Mouse (Mus musculus): ENCODE data around the gene Cog5. TPM values are rescaled to one million over a fixed set of nuclear protein-coding genes. Genes with fewer than 3 reads are reported as not detected.

Gene Cog5
- total and polyA plus RNA-seq, 2 experiments from 2014 or later = 18.4 to 46.9 TPM

DNA sequence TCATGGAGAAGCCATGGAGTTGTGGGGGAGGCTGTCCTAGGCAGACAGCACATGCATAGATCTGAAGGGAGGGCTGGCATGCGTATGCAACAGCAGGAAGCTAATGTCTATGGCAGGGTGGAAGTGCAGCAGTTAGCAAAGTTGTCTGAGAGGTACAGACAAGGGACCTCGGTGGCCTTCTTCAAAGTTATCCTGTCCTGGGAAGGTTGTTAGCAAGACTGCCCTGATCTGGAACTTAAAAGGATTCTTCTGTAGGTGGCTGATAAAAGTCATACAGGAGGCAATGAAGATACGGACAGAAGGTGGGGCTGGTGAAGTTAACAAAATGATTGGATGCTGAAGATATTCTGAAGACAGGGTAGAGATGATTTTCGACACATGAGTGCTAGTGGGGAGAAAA is 311.7 kb downstream of the Cog5 start:
- no peak overlapping the region for H3K4me3 ChIP-seq (ENCODE audit: low read length)
- DNase-seq (ENCODE audit: low spot score) = no peak
- no peaks in the 10 kb centered on the region for H3K4me1 ChIP-seq (ENCODE audit: insufficient read depth, low read length)
- H3K36me3 ChIP-seq (ENCODE audit: insufficient read depth, low read length) = no peaks in the 10 kb centered on the region
- no peak overlapping the region for H3K4me2 ChIP-seq (ENCODE audit: low read depth, low read length)
- H3K27me3 ChIP-seq (ENCODE audit: insufficient read depth, low read length) = no peaks in the 10 kb centered on the region
- no peak for TF ChIP-seq CTCF (IDR thresholded peaks at IDR 0.05; ENCODE audit: low read depth)
- H3K9ac ChIP-seq (replicated peaks; ENCODE audit: low read length) = no peak overlapping the region
- 90% methylated on average over 4 of the region's 4 CpGs for WGBS
- ATAC-seq = no peak
- H3K27ac ChIP-seq = no peak overlapping the region
- H3K9me3 ChIP-seq (ENCODE audit: low read length) = no peaks in the 10 kb centered on the region

DNA sequence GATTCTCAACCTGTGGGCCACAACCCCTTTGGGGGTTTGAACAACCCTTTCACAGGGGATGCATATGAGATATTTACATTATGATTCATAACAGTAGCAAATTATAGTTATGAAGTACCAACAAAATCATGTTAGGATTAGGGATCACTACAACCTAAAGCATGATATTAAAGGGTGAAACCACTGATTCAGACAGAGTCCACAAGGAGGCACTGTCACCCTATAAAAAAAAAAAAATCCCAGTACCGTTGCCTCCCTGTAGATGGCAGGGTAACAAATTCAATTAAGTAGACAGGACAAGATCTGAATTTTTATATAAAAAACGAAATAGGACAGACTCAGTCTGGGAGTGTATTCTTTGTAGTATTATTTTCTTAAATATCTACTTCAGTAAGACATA is 312.9 kb downstream of the Cog5 start:
- no peaks in the 10 kb centered on the region for H3K4me1 ChIP-seq (ENCODE audit: insufficient read depth, low read length)
- no peaks in the 10 kb centered on the region; the same call in 1 of the 2 replicates for H3K36me3 ChIP-seq (ENCODE audit: insufficient read depth, low read length)
- no peak overlapping the region for H3K9ac ChIP-seq (replicated peaks; ENCODE audit: low read length)
- no peak overlapping the region for H3K4me3 ChIP-seq (ENCODE audit: low read length)
- ATAC-seq = peak; percentile 46; the same call in 1 of the 2 replicates
- no peaks in the 10 kb centered on the region for H3K9me3 ChIP-seq (ENCODE audit: low read length)
- no peak overlapping the region for H3K4me2 ChIP-seq (ENCODE audit: low read depth, low read length)
- 1% methylated on average over 2 of the region's 2 CpGs for WGBS
- peak; percentile 93 for TF ChIP-seq CTCF (IDR thresholded peaks at IDR 0.05; ENCODE audit: low read depth)
- DNase-seq (ENCODE audit: low spot score) = peak; percentile 78
- no peaks in the 10 kb centered on the region for H3K27me3 ChIP-seq (ENCODE audit: insufficient read depth, low read length)
- no peak overlapping the region for H3K27ac ChIP-seq

DNA sequence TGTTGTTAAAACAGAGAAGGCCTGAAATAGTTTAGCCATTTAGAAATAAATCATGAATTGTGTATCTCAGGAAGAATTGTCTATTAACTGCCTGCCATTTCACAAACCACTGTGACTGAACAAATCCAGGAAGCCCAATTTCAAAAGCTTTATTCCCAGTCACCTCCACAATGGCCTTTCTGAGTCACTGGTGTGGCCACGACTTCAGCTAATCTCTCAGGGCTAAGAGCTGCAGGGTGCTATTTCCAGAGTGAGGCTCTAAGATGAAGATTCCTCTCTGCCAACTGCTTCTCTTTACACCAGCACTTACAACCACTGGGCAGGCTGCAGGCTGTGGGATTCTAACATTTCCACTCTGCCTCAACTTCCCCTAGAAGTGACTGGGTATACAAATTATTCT is 314.4 kb downstream of the Cog5 start:
- Histone ChIP-seq H3K27ac (no peak overlapping the region), H3K9ac (replicated peaks; ENCODE audit: low read length) (no peak overlapping the region), H3K36me3 (ENCODE audit: insufficient read depth, low read length) (no peaks in the 10 kb centered on the region; the same call in 1 of the 2 replicates), H3K4me1 (ENCODE audit: insufficient read depth, low read length) (no peaks in the 10 kb centered on the region), H3K27me3 (ENCODE audit: insufficient read depth, low read length) (no peaks in the 10 kb centered on the region), H3K4me3 (ENCODE audit: low read length) (no peak overlapping the region), H3K9me3 (ENCODE audit: low read length) (no peaks in the 10 kb centered on the region), H3K4me2 (ENCODE audit: low read depth, low read length) (no peak overlapping the region)
- DNase-seq (ENCODE audit: low spot score) (no peak), ATAC-seq (no peak)
- WGBS = 23% methylated on average over 1 of the region's 1 CpGs
- TF ChIP-seq CTCF (IDR thresholded peaks at IDR 0.05; ENCODE audit: low read depth) = no peak

DNA sequence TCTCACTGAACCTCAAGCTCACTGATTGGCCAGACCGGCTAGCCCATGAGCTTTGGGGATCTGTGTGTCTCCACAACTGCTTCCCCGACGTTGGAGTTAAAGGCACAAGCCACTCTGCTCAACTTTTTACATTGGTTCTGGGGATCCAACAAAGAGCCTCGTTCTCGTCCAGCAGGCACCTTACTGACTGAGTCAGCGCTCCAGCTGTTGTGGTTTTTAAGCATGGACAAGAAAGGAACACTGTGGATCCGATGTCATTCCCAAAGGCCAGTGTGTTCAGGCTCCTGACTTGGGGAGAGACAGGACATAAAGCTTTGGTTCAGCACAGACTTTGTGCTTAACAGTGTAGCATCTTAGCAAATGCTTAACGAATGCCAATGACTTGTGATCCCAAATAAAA is 316.9 kb downstream of the Cog5 start:
- Histone ChIP-seq H3K9ac (replicated peaks; ENCODE audit: low read length) (no peak overlapping the region), H3K4me2 (ENCODE audit: low read depth, low read length) (no peak overlapping the region), H3K4me1 (ENCODE audit: insufficient read depth, low read length) (no peaks in the 10 kb centered on the region), H3K27me3 (ENCODE audit: insufficient read depth, low read length) (no peaks in the 10 kb centered on the region), H3K9me3 (ENCODE audit: low read length) (no peaks in the 10 kb centered on the region), H3K36me3 (ENCODE audit: insufficient read depth, low read length) (no peaks in the 10 kb centered on the region; the same call in 1 of the 2 replicates), H3K4me3 (ENCODE audit: low read length) (no peak overlapping the region), H3K27ac (no peak overlapping the region)
- no peak for TF ChIP-seq CTCF (IDR thresholded peaks at IDR 0.05; ENCODE audit: low read depth)
- ATAC-seq (no peak), DNase-seq (ENCODE audit: low spot score) (no peak)
- WGBS = 84% methylated on average over 8 of the region's 8 CpGs

DNA sequence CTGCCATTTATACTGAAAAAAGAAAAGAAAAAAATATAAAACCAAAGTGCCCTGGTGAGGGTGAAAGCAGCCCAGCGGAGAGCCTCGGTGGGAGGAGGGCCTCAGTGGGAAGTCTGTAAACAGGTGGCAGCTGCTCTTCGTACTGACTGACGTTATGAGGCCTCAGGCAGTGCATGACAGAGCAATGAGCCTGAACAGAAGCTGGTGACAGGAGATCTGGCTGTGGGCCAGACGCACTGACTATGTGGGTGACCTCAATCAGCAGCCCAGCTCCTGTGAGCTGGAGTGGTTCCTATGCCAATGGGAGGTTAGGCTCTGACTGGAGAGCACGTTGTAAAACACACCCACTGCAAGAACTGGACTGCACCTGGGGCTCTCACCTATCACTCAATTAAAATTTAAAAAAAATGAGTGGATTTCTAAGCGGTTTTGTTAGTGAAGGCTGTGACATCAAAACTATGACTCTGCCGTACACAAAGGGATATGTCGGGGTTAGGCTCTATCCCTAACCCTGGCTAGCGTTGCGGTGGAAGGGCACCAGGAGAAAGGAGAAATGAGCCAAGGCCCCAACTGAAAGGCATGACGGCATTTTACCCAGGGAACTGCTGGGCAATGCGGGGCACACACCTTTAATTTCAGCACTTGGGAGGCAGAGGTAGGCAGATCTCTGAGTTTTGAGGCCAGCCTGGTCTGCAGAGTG is 319.0 kb downstream of the Cog5 start:
- Histone ChIP-seq H3K36me3 (ENCODE audit: insufficient read depth, low read length) (no peaks in the 10 kb centered on the region; the same call in 1 of the 2 replicates), H3K4me3 (ENCODE audit: low read length) (no peak overlapping the region), H3K27me3 (ENCODE audit: insufficient read depth, low read length) (no peaks in the 10 kb centered on the region), H3K4me1 (ENCODE audit: insufficient read depth, low read length) (no peaks in the 10 kb centered on the region), H3K9me3 (ENCODE audit: low read length) (no peaks in the 10 kb centered on the region), H3K9ac (replicated peaks; ENCODE audit: low read length) (no peak overlapping the region), H3K27ac (no peak overlapping the region), H3K4me2 (ENCODE audit: low read depth, low read length) (no peak overlapping the region)
- 48% methylated on average over 13 of the region's 13 CpGs for WGBS
- TF ChIP-seq CTCF (IDR thresholded peaks at IDR 0.05; ENCODE audit: low read depth) = no peak
- DNase-seq (ENCODE audit: low spot score) = peak; percentile 79
- ATAC-seq = peak; percentile 83

DNA sequence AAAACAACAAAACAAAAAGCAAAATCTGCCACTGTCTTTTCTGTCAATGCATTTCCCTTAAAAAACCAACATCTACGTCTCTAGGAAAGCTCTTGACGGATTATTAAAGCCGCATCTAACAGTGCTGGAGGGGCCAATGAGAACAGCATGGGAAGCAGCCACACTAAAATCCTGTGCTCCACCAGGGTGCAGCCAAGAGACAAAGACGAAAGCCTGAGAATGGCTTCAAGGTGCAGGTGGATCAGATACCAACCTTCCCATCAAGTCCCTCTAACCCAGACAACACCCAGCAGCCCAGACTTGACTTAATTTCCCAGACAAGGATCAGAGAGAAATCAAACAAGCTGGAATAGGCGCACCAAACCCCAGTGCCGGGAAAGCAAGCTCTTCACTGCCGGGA is 321.9 kb downstream of the Cog5 start:
- DNase-seq (ENCODE audit: low spot score) (peak; percentile 64), ATAC-seq (0 out of 2 replicates have a peak, but pooled peaks have one; percentile 46)
- peak; percentile 71 for TF ChIP-seq CTCF (IDR thresholded peaks at IDR 0.05; ENCODE audit: low read depth)
- Histone ChIP-seq H3K9ac (replicated peaks; ENCODE audit: low read length) (no peak overlapping the region), H3K4me2 (ENCODE audit: low read depth, low read length) (no peak overlapping the region), H3K27me3 (ENCODE audit: insufficient read depth, low read length) (no peaks in the 10 kb centered on the region), H3K27ac (no peak overlapping the region), H3K4me3 (ENCODE audit: low read length) (no peak overlapping the region), H3K4me1 (ENCODE audit: insufficient read depth, low read length) (no peaks in the 10 kb centered on the region), H3K36me3 (ENCODE audit: insufficient read depth, low read length) (no peaks in the 10 kb centered on the region; the same call in 1 of the 2 replicates), H3K9me3 (ENCODE audit: low read length) (no peaks in the 10 kb centered on the region)
- 54% methylated on average over 7 of the region's 7 CpGs for WGBS

DNA sequence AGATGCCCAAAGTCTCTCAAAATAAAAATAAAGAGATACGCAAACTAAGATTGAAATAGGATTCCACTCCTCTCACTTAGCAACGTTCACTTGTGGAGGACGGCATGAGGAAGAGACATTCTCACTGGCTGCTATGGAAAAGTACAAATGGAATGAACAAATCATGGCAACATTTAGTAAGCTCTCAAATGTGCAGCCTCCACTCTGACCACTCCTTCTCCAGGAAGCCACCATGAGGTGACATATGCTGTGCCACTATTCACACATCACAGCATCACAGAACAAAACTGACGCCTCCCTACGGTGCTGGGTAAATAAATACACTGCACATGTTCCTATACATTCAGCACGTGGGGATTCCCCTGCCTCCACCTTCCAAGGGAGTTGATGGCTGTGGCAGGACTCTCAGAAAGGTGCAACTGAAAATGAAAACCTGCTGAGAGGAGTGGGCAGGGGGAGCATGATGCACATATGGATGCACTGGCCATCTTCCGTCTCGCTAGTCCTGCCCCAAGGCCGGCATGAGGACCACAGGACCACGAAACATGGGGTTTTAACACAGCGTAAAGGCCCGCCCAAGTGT is 323.0 kb downstream of the Cog5 start:
- no peaks in the 10 kb centered on the region for H3K4me1 ChIP-seq (ENCODE audit: insufficient read depth, low read length)
- ATAC-seq = 0 out of 2 replicates have a peak, but pooled peaks have one; percentile 25
- H3K36me3 ChIP-seq (ENCODE audit: insufficient read depth, low read length) = no peaks in the 10 kb centered on the region
- 51% methylated on average over 12 of the region's 12 CpGs for WGBS
- no peak for DNase-seq (ENCODE audit: low spot score)
- H3K9me3 ChIP-seq (ENCODE audit: low read length) = no peaks in the 10 kb centered on the region
- no peak overlapping the region for H3K9ac ChIP-seq (replicated peaks; ENCODE audit: low read length)
- no peak overlapping the region for H3K4me2 ChIP-seq (ENCODE audit: low read depth, low read length)
- H3K27me3 ChIP-seq (ENCODE audit: insufficient read depth, low read length) = no peaks in the 10 kb centered on the region
- no peak overlapping the region for H3K27ac ChIP-seq
- no peak for TF ChIP-seq CTCF (IDR thresholded peaks at IDR 0.05; ENCODE audit: low read depth)
- no peak overlapping the region for H3K4me3 ChIP-seq (ENCODE audit: low read length)

All from hindbrain, postnatal 0 days (tissue).